Mouse (Mus musculus) midbrain, embryonic 12.5 days (tissue): ENCODE data around the gene Cdh23. TPM values are rescaled to one million over a fixed set of nuclear protein-coding genes. Genes with fewer than 3 reads are reported as not detected.

Experiments used
- ATAC-seq: fragments of 200-750 bp; cut with Nextera tagmentation; 2 replicates; pipeline ENCODE4 v1.8.0; 2017; ENCODE audit warnings: low read depth, moderate TSS enrichment, moderate library complexity; ENCODE audit not compliant: low FRiP score
- H3K27ac ChIP-seq: fragments of 300-500 bp; sonication (generic); replicated peaks from 2 replicates; pipeline ENCODE4 v1.5.1; 2016; ENCODE audit warnings: mild to moderate bottlenecking
- H3K27me3 ChIP-seq: fragments of 300-500 bp; sonication (generic); 2 replicates; pipeline ENCODE4 v1.6.1; 2016; ENCODE audit warnings: mild to moderate bottlenecking
- H3K36me3 ChIP-seq: fragments of 300-500 bp; sonication (generic); 2 replicates; pipeline ENCODE4 v1.6.1; 2016
- H3K4me1 ChIP-seq: fragments of 300-500 bp; sonication (generic); 2 replicates; pipeline ENCODE4 v1.6.1; 2016
- H3K4me2 ChIP-seq: fragments of 300-500 bp; sonication (generic); replicated peaks from 2 replicates; pipeline ENCODE4 v1.6.1; 2016; ENCODE audit warnings: mild to moderate bottlenecking, moderate library complexity
- H3K4me3 ChIP-seq: fragments of 300-500 bp; sonication (generic); 2 replicates; pipeline ENCODE4 v1.5.1; 2016; ENCODE audit warnings: mild to moderate bottlenecking
- H3K9ac ChIP-seq: fragments of 300-500 bp; sonication (generic); replicated peaks from 2 replicates; pipeline ENCODE4 v1.6.1; 2016; ENCODE audit warnings: mild to moderate bottlenecking, moderate library complexity
- H3K9me3 ChIP-seq: fragments of 300-500 bp; sonication (generic); 2 replicates; pipeline ENCODE4 v1.6.1; 2016; ENCODE audit warnings: mild to moderate bottlenecking
- WGBS: fragments of 180-500 bp; shearing (Covaris S2); methylation state at CpG from one replicate; pipeline ENCODE4 v1.1.7; 2016; 5-methylcytosine and 5-hydroxymethylcytosine counted together
- polyA plus RNA-seq: library from polyadenylated mRNA; unstranded; fragments of >200 nt; fragmentation: Nextera tagmentation; extraction: Ambion mirVana; gene quantifications from 2 replicates; pipeline ENCODE4 v1.2.1, GENCODE M21; 2016

The Cdh23 gene
- polyA plus RNA-seq, 1 experiment from 2014 or later = 1.2 TPM

- no peaks in the 10 kb centered on the region for H3K36me3 ChIP-seq
- ATAC-seq = no peak
- H3K27ac ChIP-seq = no peak overlapping the region
- no peak overlapping the region for H3K4me3 ChIP-seq
- no peak overlapping the region for H3K9ac ChIP-seq
- H3K27me3 ChIP-seq = no peaks in the 10 kb centered on the region
- no peaks in the 10 kb centered on the region for H3K9me3 ChIP-seq
- no peaks in the 10 kb centered on the region for H3K4me1 ChIP-seq
- no peak overlapping the region for H3K4me2 ChIP-seq
- 82% methylated on average over 10 of the region's 10 CpGs for WGBS
These were observed 315.0 kb downstream of the Cdh23 start for GRCm38 (mm10) chr10:60381142-60381925.

DNA sequence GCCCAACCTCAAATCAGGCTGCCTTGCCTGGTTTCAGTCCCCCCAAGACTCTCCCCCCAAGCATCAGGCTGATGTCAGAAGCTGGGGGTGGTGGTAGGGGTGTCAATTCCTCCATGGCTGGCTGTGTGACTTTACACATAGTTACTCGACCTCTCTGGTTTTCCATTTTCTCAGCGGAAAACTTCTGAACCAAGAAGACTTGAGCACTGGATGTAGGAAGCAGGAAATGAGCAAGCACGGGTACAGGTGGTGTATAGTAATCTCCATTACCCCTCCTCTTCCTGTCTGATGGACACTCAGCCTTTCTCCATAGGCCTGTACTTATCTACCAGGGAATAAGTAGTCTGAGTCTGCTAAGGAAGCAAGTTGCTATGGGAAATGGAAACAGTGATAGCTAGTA lies 316.1 kb downstream of the Cdh23 start:
- 77% methylated on average over 3 of the region's 3 CpGs for WGBS
- no peak overlapping the region for H3K9ac ChIP-seq
- no peak overlapping the region for H3K27ac ChIP-seq
- no peak overlapping the region for H3K4me2 ChIP-seq
- no peaks in the 10 kb centered on the region for H3K4me1 ChIP-seq
- H3K27me3 ChIP-seq = no peaks in the 10 kb centered on the region
- no peak overlapping the region for H3K4me3 ChIP-seq
- H3K36me3 ChIP-seq = no peaks in the 10 kb centered on the region
- ATAC-seq = no peak
- H3K9me3 ChIP-seq = no peaks in the 10 kb centered on the region

- WGBS = 83% methylated on average over 9 of the region's 9 CpGs
- Histone ChIP-seq H3K36me3 (no peaks in the 10 kb centered on the region), H3K27me3 (no peaks in the 10 kb centered on the region), H3K9me3 (no peaks in the 10 kb centered on the region), H3K9ac (no peak overlapping the region), H3K4me3 (no peak overlapping the region), H3K4me2 (no peak overlapping the region), H3K27ac (no peak overlapping the region), H3K4me1 (no peaks in the 10 kb centered on the region)
- ATAC-seq = no peak
These were observed 316.8 kb downstream of the Cdh23 start for GRCm38 (mm10) chr10:60379419-60379957.

- Histone ChIP-seq H3K9ac (no peak overlapping the region), H3K4me1 (no peaks in the 10 kb centered on the region), H3K27ac (no peak overlapping the region), H3K27me3 (no peaks in the 10 kb centered on the region), H3K36me3 (no peaks in the 10 kb centered on the region), H3K4me2 (no peak overlapping the region), H3K9me3 (no peaks in the 10 kb centered on the region), H3K4me3 (no peak overlapping the region)
- whole genome bisulfite sequencing = 90% methylated on average over 16 of the region's 16 CpGs
- ATAC-seq = no peak
These were observed 319.6 kb downstream of the Cdh23 start for GRCm38 (mm10) chr10:60376704-60377103.

DNA sequence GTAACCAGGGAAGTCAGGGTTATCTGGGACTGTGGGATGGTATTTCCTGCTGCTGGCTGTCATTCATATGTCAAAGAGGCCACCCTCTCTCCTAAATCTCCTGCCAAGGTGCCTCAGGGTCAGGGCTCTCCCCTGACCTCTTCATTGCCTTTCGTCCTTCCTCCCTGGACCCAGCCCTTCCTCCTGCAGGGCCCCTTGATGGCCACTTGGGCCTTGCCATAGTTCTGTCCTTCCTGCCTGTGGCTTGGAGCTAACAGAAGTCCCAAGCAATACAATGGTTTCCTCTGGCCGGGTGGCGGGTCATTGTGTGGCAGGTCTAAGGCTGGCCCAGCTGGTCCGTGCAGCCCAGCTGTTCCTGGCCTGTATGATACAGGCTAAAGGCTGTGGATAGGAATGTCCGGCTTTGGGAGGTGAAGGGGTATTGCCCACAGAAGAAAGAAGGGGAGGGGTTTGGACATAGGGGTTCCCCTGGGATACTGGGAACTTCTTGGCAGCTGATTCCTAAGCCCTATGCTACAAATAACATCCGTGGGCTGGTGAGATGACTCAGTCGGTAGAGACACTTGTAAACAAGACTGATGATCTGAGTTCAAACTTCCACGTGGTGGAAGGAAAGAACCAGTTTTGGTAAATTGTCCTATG lies 322.2 kb downstream of the Cdh23 start:
- WGBS = 66% methylated on average over 8 of the region's 8 CpGs
- Histone ChIP-seq H3K4me3 (no peak overlapping the region), H3K27me3 (no peaks in the 10 kb centered on the region), H3K27ac (no peak overlapping the region), H3K9me3 (no peaks in the 10 kb centered on the region), H3K4me1 (no peaks in the 10 kb centered on the region), H3K9ac (no peak overlapping the region), H3K36me3 (no peaks in the 10 kb centered on the region), H3K4me2 (no peak overlapping the region)
- no peak for ATAC-seq

DNA sequence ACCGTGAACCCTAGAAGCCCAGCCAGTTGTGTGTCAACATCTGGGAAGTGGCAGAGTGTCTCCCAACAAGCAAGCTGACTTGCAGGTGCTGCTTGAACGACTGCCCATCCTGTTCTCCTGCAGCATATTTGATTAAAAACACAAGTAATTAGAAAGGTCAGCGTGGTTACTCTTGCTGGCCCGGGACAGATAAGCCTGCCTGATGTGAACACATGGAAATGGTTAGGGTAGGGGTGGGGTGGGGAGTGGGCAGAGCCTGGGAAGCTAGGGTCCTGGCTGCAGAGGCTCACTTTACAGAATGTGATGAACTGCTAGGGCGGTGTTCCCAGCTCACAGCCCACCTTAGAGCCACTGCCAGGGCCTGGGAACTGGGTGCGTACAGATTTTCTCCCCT lies 322.8 kb downstream of the Cdh23 start:
- Histone ChIP-seq H3K4me3 (no peak overlapping the region), H3K27me3 (no peaks in the 10 kb centered on the region), H3K27ac (no peak overlapping the region), H3K9me3 (no peaks in the 10 kb centered on the region), H3K4me2 (no peak overlapping the region), H3K36me3 (no peaks in the 10 kb centered on the region), H3K9ac (no peak overlapping the region), H3K4me1 (no peaks in the 10 kb centered on the region)
- 68% methylated on average over 6 of the region's 6 CpGs for WGBS
- no peak for ATAC-seq

GRCm38 (mm10) chr10:60371596-60372386 lies 324.5 kb downstream of the Cdh23 start:
- H3K9me3 ChIP-seq = no peaks in the 10 kb centered on the region
- H3K4me1 ChIP-seq = no peaks in the 10 kb centered on the region
- no peak overlapping the region for H3K4me3 ChIP-seq
- H3K9ac ChIP-seq = no peak overlapping the region
- H3K36me3 ChIP-seq = no peaks in the 10 kb centered on the region
- H3K4me2 ChIP-seq = no peak overlapping the region
- ATAC-seq = no peak
- H3K27me3 ChIP-seq = no peaks in the 10 kb centered on the region
- H3K27ac ChIP-seq = no peak overlapping the region
- 80% methylated on average over 5 of the region's 5 CpGs for WGBS

DNA sequence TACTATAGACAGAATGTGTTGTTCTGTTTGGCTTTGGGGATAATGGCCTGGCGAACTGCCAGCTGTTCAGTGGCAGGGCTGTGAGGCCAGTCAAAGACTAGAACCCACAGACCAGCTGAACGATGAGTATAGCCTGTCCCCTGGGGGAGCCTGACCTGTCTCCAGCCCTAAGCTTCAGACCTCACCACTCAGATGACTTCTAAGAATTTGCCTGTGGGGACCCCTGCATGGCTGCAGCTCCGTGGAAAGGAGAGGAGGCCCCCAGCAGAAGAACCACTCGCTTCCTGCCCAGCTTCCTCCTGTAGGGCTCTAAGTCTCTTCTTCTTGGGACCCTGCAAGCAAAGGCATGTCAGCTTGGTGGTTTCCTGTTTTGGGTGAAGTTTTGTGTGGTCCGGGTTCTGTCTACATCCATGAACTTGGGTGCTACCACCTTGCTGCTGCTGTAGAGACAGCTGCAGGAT lies 325.7 kb downstream of the Cdh23 start:
- no peaks in the 10 kb centered on the region for H3K36me3 ChIP-seq
- WGBS = 83% methylated on average over 5 of the region's 5 CpGs
- no peaks in the 10 kb centered on the region for H3K9me3 ChIP-seq
- no peak overlapping the region for H3K4me3 ChIP-seq
- no peaks in the 10 kb centered on the region for H3K27me3 ChIP-seq
- H3K9ac ChIP-seq = no peak overlapping the region
- no peak overlapping the region for H3K27ac ChIP-seq
- H3K4me2 ChIP-seq = no peak overlapping the region
- no peak for ATAC-seq
- H3K4me1 ChIP-seq = no peaks in the 10 kb centered on the region

DNA sequence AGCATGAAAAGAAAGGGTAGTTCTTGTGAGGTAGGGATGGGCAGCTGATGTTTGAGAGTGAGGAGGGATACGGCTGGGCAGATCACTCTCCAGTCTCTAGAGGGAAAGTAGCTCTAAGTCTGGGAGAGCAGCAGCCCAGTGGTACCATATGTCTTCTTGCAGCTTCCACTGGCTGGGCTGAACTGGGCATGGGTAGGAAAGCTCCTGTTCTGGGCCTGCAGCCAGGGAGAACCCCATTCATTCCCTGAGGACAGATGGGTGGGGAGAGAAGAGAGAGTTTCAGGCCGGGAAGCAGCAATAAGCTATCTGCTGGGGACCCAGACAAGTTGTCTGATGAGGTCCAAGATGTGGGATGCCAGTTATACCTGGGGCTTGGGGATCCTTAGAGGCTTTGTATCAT lies 326.2 kb downstream of the Cdh23 start:
- H3K27ac ChIP-seq = no peak overlapping the region
- H3K27me3 ChIP-seq = no peaks in the 10 kb centered on the region
- H3K9ac ChIP-seq = no peak overlapping the region
- no peaks in the 10 kb centered on the region for H3K4me1 ChIP-seq
- H3K4me3 ChIP-seq = no peak overlapping the region
- ATAC-seq = no peak
- H3K36me3 ChIP-seq = no peaks in the 10 kb centered on the region
- no peak overlapping the region for H3K4me2 ChIP-seq
- WGBS = 86% methylated on average over 2 of the region's 2 CpGs
- no peaks in the 10 kb centered on the region for H3K9me3 ChIP-seq

DNA sequence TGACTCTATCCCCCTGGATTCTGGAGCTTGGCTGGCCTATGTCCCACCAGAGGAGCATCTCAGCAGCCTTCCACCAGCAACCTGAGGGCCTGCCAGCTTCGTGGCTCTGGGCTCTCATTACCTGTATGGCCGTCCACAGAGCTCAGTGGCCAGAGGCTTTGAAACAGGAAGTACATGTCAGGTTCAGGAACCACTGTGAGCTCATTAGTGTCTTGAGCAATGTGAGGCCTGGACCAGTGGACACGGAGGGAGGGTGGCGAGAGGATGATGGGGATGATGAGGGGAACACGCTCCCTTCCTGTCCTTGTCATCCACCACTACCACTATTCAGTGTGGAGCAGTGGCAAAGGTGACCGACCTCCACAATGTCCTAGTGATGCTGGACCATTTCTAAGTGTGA lies 326.9 kb downstream of the Cdh23 start:
- Histone ChIP-seq H3K4me2 (no peak overlapping the region), H3K4me3 (no peak overlapping the region), H3K36me3 (no peaks in the 10 kb centered on the region), H3K9ac (no peak overlapping the region), H3K4me1 (no peaks in the 10 kb centered on the region), H3K27ac (no peak overlapping the region), H3K27me3 (no peaks in the 10 kb centered on the region), H3K9me3 (no peaks in the 10 kb centered on the region)
- 91% methylated on average over 6 of the region's 6 CpGs for WGBS
- ATAC-seq = no peak

GRCm38 (mm10) chr10:60367904-60368303 lies 328.4 kb downstream of the Cdh23 start:
- H3K27ac ChIP-seq = no peak overlapping the region
- 87% methylated on average over 4 of the region's 4 CpGs for WGBS
- H3K4me1 ChIP-seq = no peaks in the 10 kb centered on the region
- H3K36me3 ChIP-seq = no peaks in the 10 kb centered on the region
- H3K9me3 ChIP-seq = no peaks in the 10 kb centered on the region
- no peak for ATAC-seq
- no peak overlapping the region for H3K9ac ChIP-seq
- H3K4me3 ChIP-seq = no peak overlapping the region
- no peak overlapping the region for H3K4me2 ChIP-seq
- H3K27me3 ChIP-seq = no peaks in the 10 kb centered on the region

- Histone ChIP-seq H3K4me2 (no peak overlapping the region), H3K4me1 (no peaks in the 10 kb centered on the region), H3K9me3 (no peaks in the 10 kb centered on the region), H3K9ac (no peak overlapping the region), H3K4me3 (no peak overlapping the region), H3K36me3 (no peaks in the 10 kb centered on the region), H3K27me3 (no peaks in the 10 kb centered on the region), H3K27ac (no peak overlapping the region)
- no peak for ATAC-seq
- 98% methylated on average over 2 of the region's 2 CpGs for WGBS
These were observed 329.1 kb downstream of the Cdh23 start for GRCm38 (mm10) chr10:60367145-60367544.
